Mouse (Mus musculus): ENCODE data around the gene Gm21497.
"Not testable (repeated sequence)": the region's sequence is repeated elsewhere in the genome, so short reads cannot be mapped to it uniquely, and the experiment has no call there.

The Gm21497 gene

DNA sequence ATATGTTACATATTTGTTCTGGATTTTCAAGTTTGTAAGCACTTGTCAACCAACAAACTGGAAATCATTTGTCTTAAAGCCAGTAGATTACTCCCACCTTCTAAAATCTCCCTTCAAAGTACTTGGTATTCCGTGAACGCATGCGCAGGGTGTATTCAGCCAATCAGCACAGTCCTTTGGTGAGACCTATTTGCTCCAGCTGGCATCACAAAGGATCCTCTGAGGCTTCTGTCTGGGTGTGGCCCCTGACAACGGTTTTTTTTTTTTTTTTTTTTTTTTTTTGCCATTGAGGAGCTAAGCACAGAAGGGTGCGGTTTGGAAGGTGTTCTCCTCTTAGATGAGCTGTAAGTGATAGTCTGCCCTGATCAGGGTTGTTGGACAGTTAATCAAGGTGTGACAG, at the start of gene Gm21497:
Gm21497 (plus strand) TSS at position 301 of the 400 bp plus-strand sequence.
- in situ Hi-C loops (cut with MboI, MseI), result not testable (repeated sequence)
